Mouse (Mus musculus): ENCODE measurements around the gene Eif4e3.

GRCm38 (mm10) chr6:99649307-99649706, 17.3 kb downstream of the Eif4e3 start:
- no peak for TF ChIP-seq CTCF (IDR thresholded peaks at IDR 0.05; ENCODE audit: low read depth)
- TF ChIP-seq EP300 (IDR thresholded peaks at IDR 0.05; ENCODE audit: low read depth), result no peak
